Mouse (Mus musculus) gastrocnemius, postnatal 10 days (tissue): ENCODE results near the gene Pex7. TPM values are rescaled to one million over a fixed set of nuclear protein-coding genes. Genes with fewer than 3 reads are reported as not detected.

ENCODE experiments used
- DNase-seq: peaks from one replicate; pipeline ENCODE4 v3.0.0; 2021; ENCODE audit warnings: mixed read lengths
- total RNA-seq, 2 experiments: library from RNA; stranded (reverse); gene quantifications; 2 replicates each; pipeline ENCODE4 v1.2.3; 2021

Gene Pex7
- total RNA-seq, 2 experiments from 2014 or later: 13.6 to 13.9 TPM

DNA sequence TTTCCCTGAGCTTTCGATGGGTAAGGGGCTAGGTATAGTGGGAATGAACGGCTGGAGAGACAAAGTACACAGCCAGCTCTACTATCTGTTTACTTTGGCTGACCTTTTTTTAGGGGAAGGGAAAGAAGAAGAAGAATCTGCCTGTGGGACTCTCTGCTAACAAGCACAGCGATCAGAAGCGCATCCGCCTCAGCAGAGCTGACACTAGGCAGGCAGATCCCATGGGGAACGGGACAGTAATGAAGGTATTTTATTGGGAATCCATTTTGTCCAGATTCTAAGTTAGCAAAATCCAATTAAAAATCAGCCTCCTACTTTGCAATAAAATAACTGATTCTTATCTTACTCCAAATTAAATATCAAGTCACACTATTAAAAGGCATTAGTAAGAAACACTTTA, 28.3 kb downstream of the Pex7 start:
- no peak for DNase-seq

DNA sequence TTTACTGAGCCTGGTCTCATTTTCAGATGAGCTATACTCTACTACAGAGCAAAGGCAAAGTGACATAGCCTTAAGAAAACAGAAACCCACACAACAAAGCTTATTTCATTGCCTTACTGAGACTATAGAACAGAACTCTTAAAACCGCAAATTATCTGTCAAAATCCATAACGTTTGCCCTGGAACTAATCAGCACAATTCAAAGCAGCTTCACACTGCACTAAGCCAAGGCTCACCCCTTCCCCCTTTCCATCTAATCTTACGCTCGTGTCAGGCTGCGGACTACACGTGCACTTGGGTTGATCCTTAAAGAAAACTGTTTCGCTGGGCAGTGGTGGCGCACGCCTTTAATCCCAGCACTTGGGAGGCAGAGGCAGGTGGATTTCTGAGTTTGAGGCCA, 29.8 kb downstream of the Pex7 start:
- DNase-seq: no peak

DNA sequence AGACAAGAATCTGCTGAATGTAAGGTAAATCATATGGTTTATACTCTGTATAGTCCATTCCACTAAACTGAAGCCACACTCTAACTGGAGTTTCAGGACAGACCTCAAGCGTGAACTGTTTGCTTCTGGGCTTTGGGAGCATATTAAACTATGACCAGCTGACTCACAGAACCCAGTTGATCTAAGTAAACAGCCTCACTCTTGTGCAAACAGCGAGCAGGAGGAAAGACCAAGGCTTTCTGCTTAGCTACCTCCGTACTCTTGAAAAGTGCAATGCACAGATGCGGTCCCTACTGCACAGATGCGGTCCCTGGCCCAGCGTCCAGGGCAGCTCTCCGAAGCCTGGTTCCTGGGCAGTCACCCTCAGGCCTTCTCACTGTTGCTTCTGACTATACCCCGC, 30.2 kb downstream of the Pex7 start:
- DNase-seq: no peak

DNA sequence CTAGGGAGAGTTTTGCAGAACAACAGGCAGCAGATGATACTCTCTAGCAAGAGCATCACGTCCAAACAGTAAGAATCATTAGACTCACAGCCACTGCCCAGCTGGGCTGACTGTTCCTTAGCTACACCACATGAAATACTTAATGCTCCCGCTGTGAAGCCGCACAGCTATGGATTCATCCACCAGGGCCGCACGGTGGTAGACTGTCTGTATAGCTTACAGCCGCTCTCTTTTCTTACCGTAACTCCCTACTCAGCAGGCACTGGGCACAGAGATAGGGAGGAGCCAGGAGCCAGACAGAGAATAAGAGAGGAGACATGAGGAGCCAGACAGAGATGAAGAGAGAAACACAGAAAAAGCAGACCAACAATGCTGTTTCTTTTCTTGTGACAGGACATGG, 30.8 kb downstream of the Pex7 start:
- no peak for DNase-seq

DNA sequence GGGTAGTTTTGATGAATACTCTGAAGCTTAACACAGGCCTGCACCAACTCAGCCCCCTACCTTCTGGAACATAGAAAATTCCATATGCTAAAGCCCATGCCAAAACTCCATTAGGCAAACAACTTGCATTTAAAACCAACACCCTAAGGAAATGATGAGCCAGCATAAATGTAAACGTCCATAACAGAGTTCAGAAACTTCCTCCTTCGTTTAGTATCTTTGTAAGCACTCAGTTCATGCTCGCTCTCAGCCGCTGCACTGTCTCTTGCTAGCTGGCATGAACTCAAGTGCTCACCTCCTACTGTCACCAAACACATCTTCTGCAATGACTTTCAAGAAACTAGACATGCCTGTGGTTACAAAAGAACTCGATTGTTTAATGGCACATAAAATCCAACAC, 32.1 kb downstream of the Pex7 start:
- DNase-seq: no peak

DNA sequence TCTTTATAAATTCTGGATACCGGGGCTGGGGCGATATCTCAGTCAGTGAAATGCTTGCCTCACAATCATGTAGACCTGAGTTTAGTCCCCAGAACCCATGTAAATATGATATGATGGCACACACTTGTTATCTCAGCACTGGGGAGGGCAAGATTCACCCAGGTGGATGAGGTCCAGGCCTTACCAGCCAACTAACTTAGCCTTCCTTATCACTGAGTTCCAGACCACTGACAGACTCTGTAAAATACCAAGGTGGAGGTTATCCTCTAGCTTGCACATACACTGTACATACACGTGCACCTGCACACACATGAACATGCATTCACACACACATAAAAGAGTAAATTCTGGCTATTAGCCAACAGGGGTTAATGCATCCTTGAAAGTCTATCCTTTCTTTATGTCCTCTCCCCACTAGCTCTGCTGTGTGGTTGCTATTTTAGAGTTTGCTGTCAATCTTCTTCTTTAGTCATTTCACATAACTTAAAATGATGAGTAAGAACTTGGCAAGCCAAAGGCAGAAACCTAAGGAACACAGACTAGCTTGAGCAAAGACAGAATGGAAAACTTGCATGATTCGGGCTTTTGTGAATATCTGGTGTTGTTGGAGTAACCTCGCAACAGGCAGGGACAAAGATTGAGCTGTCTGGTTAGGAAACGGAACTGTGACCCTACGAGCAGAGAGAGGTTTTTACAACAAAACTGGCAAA, 51.7 kb downstream of the Pex7 start:
- DNase-seq: no peak

DNA sequence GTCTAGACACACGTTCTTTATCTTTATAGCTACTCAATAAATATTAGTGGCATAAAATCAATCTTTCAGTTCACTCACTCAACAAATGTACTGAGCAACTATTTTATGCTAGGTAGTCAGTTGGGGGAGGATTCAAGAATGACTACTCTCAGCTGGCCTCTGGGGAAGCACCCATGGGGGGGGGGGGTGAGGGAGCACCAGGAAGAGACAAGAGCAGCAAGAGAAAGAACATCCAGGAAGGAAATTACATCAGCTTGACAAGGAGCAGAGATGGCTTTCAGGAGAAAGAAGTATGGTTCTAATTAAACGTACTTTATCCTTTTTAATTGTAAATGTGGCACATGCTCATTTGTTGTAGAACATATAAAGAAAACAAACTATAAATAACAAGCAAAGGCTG, 53.9 kb downstream of the Pex7 start:
- DNase-seq: no peak

DNA sequence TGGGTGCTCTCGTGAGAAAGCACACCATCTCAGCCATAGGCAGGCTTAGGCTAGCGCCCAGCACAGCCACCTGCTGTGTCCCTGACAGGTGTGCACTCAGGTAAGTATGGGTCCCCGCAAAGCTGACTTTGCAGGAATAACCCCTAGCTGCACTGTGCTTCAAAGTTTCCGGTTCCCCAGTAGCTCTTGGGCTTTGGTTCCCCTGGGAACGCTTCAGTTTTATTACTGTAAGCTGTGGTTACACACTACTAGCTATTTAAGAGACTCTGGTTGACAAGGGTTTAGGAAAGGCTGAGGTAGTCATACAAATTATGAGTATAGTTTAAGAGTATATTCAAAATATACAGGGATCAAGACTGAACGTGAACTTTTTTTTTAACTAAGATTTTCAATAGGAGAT, 54.7 kb downstream of the Pex7 start:
- no peak for DNase-seq

DNA sequence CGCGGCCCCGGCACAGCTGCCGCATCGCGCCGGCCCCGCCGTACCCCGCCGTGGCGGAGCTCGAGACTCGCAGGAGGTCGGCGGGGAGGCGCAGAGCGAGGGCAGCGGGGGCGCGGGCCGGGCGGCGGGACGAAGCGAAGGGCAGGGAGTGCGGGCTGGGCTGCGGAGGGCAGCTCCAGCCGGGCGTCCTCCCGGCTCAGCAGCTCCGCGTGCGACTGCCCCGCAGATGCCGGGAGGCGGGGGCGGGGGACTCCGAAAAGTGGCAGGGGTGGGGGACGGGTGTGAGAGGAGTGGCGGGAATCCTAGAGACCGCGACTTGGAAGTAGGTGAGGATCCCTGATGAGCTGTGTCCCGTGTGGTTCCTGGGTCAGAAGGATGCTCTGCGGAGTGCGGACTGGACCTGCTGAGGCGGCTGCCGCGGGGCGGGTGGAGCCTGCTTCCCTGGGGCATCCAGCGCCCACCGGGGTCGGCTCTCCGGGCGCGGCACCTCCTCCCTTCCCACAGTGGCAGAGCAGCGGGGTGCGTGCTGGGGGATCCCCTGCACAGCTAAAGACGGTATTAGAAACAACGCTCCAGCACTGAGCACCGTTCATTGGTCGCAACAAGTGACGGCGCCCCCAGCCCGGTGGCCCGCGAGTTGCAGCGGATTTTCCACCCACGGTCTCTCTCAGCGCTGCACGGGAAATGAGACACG, 56.3 kb downstream of the Pex7 start, which contains the start of gene Slc35d3:
Gene Slc35d3, minus strand, starts transcription at position 462 of the 694 bp plus-strand sequence.
- DNase-seq: peak; percentile 33

DNA sequence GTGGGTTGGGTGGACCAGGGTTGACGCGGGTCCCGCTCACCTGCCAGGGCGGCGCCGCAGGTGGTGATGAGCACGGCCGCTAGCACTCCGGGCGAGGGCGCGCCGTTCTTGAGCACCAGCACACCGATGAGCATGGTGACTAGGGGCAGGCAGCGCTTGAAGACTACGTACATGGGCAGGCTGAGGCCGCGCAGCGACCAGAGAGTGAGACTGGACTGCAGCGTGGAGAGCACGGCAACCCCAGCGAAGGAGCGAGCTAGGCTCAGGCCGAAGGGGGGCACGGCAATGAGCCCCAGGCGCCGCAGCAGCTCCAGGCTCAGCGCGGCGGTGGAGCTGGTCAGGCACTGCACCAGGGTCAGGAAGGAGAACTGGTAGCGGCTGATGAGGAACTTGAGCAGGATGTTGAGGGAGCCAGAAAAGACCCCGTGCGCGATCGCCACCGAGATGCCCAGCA, 56.9 kb downstream of the Pex7 start:
- peak; percentile 26 for DNase-seq

DNA sequence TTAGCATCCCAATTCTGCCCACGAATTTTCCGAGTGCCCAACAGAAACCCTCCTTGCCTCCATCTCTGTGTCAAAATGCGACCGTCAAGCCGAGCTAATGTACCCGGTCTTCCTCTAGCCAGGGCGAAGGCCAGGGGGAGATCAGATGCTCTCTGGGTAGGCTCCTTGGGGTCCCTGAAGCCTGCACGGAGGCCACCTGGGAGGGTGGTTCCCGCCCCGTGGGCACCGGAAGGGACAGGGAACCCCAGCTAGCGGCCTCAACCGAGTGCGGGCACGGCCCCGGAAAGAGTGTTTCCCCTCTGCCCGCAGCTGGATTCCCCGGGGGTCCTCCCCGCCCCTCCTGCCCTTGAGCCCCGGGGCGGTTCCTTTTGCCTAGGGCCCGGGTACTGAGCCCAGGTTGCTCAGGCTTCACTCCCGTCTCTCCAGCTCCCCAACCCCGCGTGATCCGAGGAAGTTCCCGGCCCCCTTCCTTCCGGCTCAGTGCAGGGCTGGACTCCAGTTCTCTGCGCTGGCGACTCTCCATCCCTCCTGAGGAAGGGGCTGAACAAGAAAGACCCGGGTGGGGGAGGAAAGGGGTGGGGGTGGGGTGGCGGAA, 57.6 kb downstream of the Pex7 start:
- DNase-seq: no peak

DNA sequence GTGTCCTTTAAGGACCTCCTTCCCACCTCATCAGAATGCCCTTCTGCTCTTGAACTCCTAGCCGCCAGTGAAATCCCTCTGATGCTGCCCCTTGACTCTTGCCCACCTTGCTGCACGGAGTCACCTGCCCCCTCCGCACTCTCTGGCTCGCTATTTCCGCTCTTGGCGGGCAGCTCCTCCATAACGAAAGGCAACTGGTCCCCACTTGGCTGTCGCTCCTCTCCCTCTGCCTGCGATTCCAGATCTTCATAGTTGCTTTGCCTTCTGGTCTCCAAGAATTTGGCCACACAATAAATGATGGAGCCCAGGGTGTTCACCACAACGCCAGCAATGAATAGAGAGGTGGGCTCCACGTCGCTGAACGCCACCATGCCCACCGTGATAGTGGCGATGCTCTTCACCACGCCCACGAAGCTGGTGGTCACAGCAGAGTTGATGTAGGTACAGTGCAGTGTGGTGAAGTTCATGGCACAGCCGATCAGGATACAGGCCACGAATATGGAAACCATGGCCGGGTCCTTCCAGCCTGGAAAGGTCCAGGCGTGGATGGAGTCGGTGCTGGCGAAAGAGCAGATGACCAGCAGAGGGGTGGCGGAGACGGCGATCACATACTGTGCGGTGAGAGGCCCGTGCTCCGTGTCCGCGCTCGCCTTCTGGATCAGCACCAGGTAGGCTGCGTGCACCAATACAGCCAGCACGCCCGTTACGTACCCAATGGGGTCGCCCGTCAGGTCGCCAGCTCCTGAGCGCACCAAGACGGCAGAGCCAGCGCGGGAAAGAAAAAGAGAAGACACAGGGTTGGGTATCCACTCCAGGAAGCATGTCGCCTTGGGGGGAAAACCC, 58.3 kb downstream of the Pex7 start:
- DNase-seq: no peak

DNA sequence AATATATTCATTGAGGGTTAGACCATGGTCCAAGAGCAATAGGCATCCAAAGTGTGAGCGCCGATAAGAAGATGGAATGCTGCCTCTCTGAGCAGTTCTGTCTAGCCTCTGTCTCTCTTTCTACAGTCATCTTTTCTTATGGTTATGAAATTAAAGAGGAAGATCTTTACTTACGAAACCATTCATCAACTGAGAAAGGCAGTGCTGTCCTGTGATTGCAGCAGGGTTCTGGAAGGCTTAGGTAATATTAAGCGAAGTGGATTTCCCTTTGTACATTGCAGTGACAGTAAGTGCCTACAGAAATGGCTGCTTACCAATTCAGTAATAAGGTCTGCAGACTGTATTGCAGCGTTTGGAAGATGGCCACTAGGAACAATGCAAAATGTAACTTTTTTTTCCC, 67.7 kb downstream of the Pex7 start:
- DNase-seq: no peak

DNA sequence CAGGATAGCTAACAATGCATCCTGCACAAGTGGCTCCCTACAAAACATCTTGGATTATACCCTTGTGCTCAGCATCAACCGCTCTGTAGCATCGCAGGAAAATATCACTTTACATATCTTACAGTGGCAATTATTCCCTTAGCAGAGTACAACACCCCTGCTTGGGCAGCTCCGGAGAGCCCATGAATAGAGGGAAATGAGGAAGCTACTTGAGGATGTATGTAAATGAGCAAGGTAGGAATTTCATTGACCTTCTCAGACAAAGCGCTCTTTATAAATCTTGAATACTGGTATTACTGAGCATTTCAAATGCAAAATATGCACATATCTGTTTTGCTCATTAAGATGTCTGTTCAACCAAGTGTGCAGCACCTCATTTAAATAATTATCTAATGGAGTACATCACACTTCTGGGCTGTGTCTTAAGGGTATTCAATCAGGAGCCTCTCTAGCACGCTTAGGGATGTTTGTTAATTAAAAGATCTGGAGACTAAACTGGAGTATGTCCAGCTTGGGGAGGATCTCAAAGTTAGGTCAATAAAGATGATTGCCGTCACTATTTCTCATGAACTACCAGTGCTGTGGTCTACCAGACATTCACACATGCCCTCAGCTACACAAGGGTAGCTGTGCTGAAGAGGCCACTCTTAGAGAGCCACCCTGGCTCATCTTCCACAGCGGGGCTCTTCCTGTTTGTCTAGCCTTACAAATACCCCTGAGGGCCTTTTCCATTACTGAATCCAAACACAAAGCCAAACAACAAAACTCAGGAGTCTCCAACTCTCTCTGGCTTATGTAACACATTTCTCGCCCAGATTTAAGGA, 71.4 kb downstream of the Pex7 start:
- no peak for DNase-seq

DNA sequence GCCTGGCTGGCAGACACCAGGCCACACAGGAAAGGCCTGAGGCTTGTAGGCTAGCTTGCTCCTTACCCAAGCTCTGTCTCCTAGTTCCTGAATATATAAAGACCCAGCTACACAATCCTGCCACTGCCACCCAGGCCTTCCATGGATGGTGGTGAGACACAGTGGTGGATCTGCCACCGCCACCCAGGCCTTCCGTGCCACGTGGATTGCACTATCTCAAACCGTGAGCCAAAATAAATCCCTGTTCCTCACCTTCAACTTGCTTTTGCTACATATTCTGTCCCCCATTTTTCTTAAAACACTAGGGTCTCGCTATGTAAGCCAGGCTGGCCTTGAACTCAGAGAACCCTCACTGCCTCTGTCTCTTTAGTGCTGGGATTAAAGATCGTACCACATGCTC, 73.3 kb downstream of the Pex7 start:
- no peak for DNase-seq

DNA sequence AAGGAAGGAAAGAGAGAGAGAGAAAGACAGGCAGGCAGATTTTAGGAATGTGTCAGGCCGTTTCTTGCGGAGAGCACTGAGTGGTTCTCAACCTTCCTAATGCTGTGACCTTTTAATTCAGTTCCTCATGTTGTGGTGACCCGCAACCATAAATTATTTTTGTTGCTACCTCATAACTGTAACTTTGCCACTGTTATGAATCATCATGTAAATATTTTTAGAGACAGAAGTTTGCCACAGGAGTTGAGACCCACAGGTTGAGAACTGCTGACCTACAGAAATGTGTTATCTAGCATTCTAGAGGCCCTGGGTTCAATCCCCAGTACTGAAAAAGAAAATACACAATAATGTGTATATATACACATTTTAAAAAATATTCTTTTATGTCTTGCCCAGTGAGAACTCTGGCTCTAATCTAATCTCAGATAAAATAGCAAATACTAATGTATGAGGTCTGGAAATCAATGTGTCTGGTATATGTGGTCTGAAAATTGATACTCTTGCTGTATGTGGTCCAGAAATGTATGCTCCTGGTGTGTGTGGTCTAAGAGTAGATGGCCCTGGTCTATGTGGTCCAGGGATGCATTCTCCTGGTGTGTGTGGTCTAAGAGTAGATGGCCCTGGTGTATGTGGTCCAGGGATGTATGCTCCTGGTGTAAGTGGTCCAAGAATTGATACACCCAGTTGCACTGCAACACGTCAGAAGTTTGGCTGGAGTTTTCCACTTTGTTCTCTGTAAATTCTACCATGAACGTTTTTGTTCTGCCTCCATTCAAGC, 76.2 kb downstream of the Pex7 start:
- no peak for DNase-seq

DNA sequence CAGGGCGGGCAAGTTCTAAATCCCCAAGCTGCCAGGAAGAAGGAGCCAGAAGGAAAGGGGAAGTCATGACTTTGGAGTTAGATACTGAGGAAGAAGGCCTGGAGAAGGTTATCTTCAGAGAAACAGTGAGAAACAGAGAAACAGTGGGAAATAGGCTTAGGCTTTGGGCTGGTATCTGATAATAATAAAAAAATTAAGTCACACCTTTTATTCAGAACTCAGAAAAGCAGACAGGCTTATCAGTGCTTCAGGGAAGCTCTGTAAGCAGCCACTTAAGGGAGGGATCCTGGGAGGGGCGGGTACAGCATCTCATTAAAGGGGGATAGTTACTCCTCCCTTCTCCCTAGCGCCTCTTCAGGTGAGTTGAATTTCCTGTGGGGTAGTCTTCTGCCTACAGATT, 86.5 kb downstream of the Pex7 start:
- no peak for DNase-seq

DNA sequence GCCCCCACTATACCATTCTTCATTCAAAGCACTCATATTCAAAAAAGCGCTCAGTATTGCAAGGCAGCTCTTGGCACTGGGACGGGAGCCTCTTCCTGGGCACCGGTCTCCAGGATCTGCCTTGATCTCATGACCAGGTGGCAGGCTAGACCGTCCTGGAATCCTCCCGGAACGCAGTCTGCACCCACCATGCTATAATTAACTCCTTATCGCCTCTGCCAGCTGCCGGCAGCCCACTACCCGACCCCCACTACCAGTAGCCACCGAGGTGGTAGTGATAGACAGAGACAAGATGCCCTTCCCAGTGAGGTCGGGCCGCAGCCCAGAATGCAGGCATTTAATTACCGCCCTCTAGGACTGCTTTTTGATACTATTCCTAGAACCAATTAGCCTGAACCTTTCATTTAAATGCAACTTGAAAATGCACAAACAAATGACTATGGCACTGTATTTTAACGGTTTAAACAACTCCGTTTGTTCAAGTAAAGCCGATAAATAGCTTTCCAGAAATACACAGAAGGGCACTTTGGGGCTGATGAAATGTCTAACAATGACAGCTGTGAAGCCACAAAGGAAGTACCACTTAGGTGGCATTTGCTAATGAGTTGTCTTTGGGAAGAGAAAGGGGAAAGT, 88.7 kb downstream of the Pex7 start:
- DNase-seq: no peak

DNA sequence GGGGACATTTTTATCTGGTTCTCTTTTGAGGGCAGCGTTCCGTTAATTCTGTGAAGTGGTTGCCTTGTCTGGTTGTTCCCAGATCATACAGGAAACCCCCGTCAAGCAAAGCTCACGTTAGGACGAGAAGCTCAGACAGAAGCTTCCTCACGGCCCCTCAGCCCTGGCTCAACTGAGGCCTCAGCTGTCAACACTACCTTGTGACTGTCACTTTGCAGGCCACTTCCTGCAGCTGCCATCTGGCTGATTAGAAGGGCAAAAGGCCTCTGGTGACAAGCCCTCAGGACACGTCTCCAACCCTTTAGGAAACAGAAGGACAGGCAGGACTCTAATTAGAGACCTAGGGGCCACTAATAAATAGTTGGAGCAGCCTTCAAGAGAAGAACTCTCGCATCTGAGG, 92.1 kb downstream of the Pex7 start:
- DNase-seq: no peak

DNA sequence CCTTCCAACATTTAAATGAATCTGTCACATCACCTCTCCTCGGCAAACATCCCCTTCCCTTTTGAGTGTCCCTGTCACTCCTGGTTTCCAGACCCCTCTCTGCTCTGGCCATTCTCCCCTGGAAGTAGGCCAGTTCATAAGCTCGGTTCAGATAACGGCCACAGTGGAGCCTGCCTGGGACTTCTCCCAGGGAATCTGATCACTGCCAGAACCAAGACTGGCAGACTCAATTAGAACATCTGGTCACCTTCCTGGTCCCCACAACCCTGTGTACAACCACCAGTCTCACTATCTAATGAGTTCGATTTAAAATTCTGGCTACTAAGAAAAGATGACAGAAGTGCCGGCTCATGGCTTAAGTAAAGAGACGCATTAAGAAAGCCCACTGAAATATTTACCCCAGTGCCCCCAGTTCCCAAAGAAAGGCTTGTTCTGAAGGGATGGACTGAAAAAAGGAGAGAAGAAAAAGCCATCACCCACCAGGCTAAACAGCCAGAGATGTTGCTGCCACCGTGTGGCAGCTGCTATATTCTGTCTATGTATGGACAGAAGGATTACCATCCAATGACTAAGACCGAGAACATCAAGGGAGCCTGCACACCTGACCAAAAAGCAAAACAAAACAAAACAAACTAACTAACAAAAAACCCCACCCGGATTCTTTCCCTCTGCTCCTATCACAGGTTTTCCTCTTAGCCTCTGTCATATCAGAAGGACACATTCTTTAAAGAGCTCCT, 95.9 kb downstream of the Pex7 start:
- no peak for DNase-seq
